Comparison of ENCODE assay signal across 8 mouse cellular contexts in the genomic region with DNA sequence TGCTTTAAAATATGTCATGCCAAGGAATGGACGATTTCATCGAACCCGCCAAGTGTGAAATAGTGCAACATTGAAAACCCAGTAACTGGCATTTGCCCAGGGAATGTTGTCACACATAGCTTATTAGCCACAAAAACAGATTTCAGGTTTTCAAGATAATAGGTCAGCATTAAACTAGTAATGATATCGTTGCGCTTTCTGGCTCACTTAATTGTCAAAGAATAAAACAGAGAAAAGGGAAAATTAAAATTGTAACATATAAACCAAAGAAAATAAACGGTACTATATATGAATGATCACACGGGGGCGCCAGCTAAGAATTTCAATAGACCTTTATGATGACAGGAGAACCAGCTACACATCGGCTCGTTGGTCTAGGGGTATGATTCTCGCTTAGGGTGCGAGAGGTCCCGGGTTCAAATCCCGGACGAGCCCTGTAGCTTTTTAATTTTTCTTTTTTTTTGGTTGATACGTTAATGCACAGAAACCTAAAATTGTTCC. TPM values are rescaled to one million over a fixed set of nuclear protein-coding genes. Genes with fewer than 3 reads are reported as not detected.
DNase-seq lines count a peak whose midpoint lies in the region; ATAC-seq and TF ChIP-seq lines count a peak whose summit lies in the region.

No protein-coding gene starts in this region.

- peaks cover 0 to 2% of the 10 kb centered on the region in 2 experiments; a peak in 1 of 4 replicates for H3K4me1 ChIP-seq in MEL (ENCODE audit: control insufficient read depth in 1 of 2, insufficient read depth in 2 of 2, low read length in 2 of 2)
- no peaks in the 10 kb centered on the region for H3K4me1 ChIP-seq in cerebellum, adult 2 months (ENCODE audit: control insufficient read depth, insufficient read depth, low read length)
- no peaks in the 10 kb centered on the region for H3K4me1 ChIP-seq in hindbrain, embryonic 11.5 days (replicated peaks; ENCODE audit: control insufficient read depth, insufficient read depth, low read length)
- H3K4me1 ChIP-seq in lung, postnatal 0 days (ENCODE audit: insufficient read depth, low read depth, low read length) = no peaks in the 10 kb centered on the region

- H3K9ac ChIP-seq in MEL (ENCODE audit: control insufficient read depth, low read depth, low read length, poor library complexity, severe bottlenecking) = peak overlapping the region; percentile 78
- H3K9ac ChIP-seq in hindbrain, embryonic 11.5 days (ENCODE audit: low read depth, low read length) = no peak overlapping the region
- no peak overlapping the region for H3K9ac ChIP-seq in lung, postnatal 0 days (replicated peaks; ENCODE audit: low read depth)

- no peaks in the 10 kb centered on the region; the same call in 1 of the 2 replicates for H3K79me2 ChIP-seq in MEL (ENCODE audit: control insufficient read depth, insufficient read depth, low read length, poor library complexity)

- TF ChIP-seq CTCF in MEL (IDR thresholded peaks at IDR 0.05 in 2 of 3, conservative IDR thresholded peaks at IDR 0.05 in 1 of 3; ENCODE audit: control insufficient read depth in 1 of 3, insufficient read depth in 1 of 3, low read depth in 2 of 3, low read length in 3 of 3, poor library complexity in 1 of 3, severe bottlenecking in 1 of 3) = peak; percentile 37 to 76 (median 45); a peak in 5 of 6 replicates
- TF ChIP-seq CTCF in cerebellum, adult 2 months (IDR thresholded peaks at IDR 0.05; ENCODE audit: borderline replicate concordance, insufficient read depth, low read depth, low read length) = peak; percentile 45; the same call in 1 of the 2 replicates
- peak; percentile 80 for TF ChIP-seq CTCF in lung, postnatal 0 days (IDR thresholded peaks at IDR 0.05)

- peak overlapping the region; percentile 59 for H3K27ac ChIP-seq in MEL (ENCODE audit: control insufficient read depth, low read depth, low read length)
- no peak overlapping the region for H3K27ac ChIP-seq in cerebellum, adult 2 months (ENCODE audit: insufficient read depth, low read length)
- H3K27ac ChIP-seq in hindbrain, embryonic 11.5 days (ENCODE audit: low read depth, low read length) = no peak overlapping the region
- peak overlapping the region; percentile 96; the same call in 1 of the 2 replicates for H3K27ac ChIP-seq in lung, postnatal 0 days (ENCODE audit: low read length)

- no peak; the same call in 1 of the 2 replicates for TF ChIP-seq RAD21 in MEL (IDR thresholded peaks at IDR 0.05; ENCODE audit: low read depth, low read length)

- H3K36me3 ChIP-seq in MEL (ENCODE audit: control insufficient read depth in 1 of 2, insufficient read depth in 2 of 2, low read length in 2 of 2) = peaks cover 0 to 3% of the 10 kb centered on the region in 2 experiments; a peak in 1 of 4 replicates
- H3K36me3 ChIP-seq in hindbrain, embryonic 11.5 days (ENCODE audit: control insufficient read depth, insufficient read depth, low read length) = no peaks in the 10 kb centered on the region
- no peaks in the 10 kb centered on the region for H3K36me3 ChIP-seq in lung, postnatal 0 days (ENCODE audit: insufficient read depth, low read length)

- peak; percentile 86 for DNase-seq in MEL (ENCODE audit: low read depth, low spot score)
- DNase-seq in cerebellum, adult 2 months = peak; percentile 78 to 80
- DNase-seq in forelimb bud, embryonic 11.5 days (ENCODE audit: low read depth, low spot score) = peak; percentile 84
- peak; percentile 86 for DNase-seq in hindbrain, embryonic 11.5 days (ENCODE audit: low spot score)
- DNase-seq in layer of hippocampus, postnatal 10 days (ENCODE audit: low spot score in 2 of 2) = peak; percentile 77 to 82
- peak; percentile 86 for DNase-seq in lung, postnatal 0 days (ENCODE audit: low spot score)
- peak; percentile 66 for DNase-seq in ovary, postnatal 10 days (ENCODE audit: low spot score)
- DNase-seq in thymus, postnatal 10 days (ENCODE audit: low spot score in 2 of 2) = peak; percentile 61 to 76

- no peaks in the 10 kb centered on the region for H3K27me3 ChIP-seq in MEL (ENCODE audit: control insufficient read depth in 1 of 2, insufficient read depth in 2 of 2, low read length in 2 of 2)
- H3K27me3 ChIP-seq in cerebellum, adult 2 months (ENCODE audit: control insufficient read depth, insufficient read depth, low read length) = no peaks in the 10 kb centered on the region
- H3K27me3 ChIP-seq in hindbrain, embryonic 11.5 days (ENCODE audit: control insufficient read depth, insufficient read depth, low read length) = no peaks in the 10 kb centered on the region
- no peaks in the 10 kb centered on the region for H3K27me3 ChIP-seq in lung, postnatal 0 days (replicated peaks; ENCODE audit: insufficient read depth, low read length)

- ATAC-seq in hindbrain, embryonic 11.5 days (ENCODE audit: low FRiP score) = peak; percentile 61
- peak; percentile 61 for ATAC-seq in lung, postnatal 0 days

- peak overlapping the region; percentile 73 to 95 for H3K4me3 ChIP-seq in MEL (ENCODE audit: control insufficient read depth in 1 of 2, insufficient read depth in 1 of 2, low read depth in 2 of 2, low read length in 2 of 2)
- H3K4me3 ChIP-seq in cerebellum, adult 2 months (replicated peaks; ENCODE audit: insufficient read depth, low read depth, low read length) = peak overlapping the region; percentile 71
- peak overlapping the region; percentile 76 for H3K4me3 ChIP-seq in hindbrain, embryonic 11.5 days (ENCODE audit: low read depth, low read length)
- H3K4me3 ChIP-seq in lung, postnatal 0 days (ENCODE audit: low read depth, low read length) = peak overlapping the region; percentile 65

- 1% methylated on average over 16 of the region's 16 CpGs for WGBS in cerebellum, adult 2 months
- WGBS in hindbrain, embryonic 11.5 days = 5% methylated on average over 16 of the region's 16 CpGs
- WGBS in lung, postnatal 0 days = 4% methylated on average over 16 of the region's 16 CpGs

- H3K4me2 ChIP-seq in hindbrain, embryonic 11.5 days (replicated peaks; ENCODE audit: low read depth, low read length) = peak overlapping the region; percentile 42
- peak overlapping the region; percentile 55 for H3K4me2 ChIP-seq in lung, postnatal 0 days (replicated peaks; ENCODE audit: low read depth, low read length)

- no peak for TF ChIP-seq EP300 in MEL (IDR thresholded peaks at IDR 0.05; ENCODE audit: low read depth in 1 of 2, low read length in 2 of 2)
- TF ChIP-seq EP300 in lung, postnatal 0 days (IDR thresholded peaks at IDR 0.05) = peak; percentile 60; the same call in 1 of the 2 replicates

- no peak for TF ChIP-seq POLR2A in MEL (IDR thresholded peaks at IDR 0.05; ENCODE audit: control insufficient read depth in 1 of 2, insufficient read depth in 1 of 2, low read depth in 1 of 2, low read length in 2 of 2, poor library complexity in 1 of 2)
- TF ChIP-seq POLR2A in cerebellum, adult 2 months (IDR thresholded peaks at IDR 0.05; ENCODE audit: borderline replicate concordance, insufficient read depth, low read length) = no peak

- no peaks in the 10 kb centered on the region for H3K9me3 ChIP-seq in MEL (replicated peaks; ENCODE audit: insufficient read depth, low read length)
- no peaks in the 10 kb centered on the region for H3K9me3 ChIP-seq in hindbrain, embryonic 11.5 days (ENCODE audit: control insufficient read depth, low read length)
- no peaks in the 10 kb centered on the region for H3K9me3 ChIP-seq in lung, postnatal 0 days (ENCODE audit: low read length)

TF ChIP-seq in MEL, 35 proteins besides CTCF, POLR2A, EP300 and RAD21 (continues in another document):
- TF ChIP-seq POLR2AphosphoS5 (IDR thresholded peaks at IDR 0.05; ENCODE audit: borderline replicate concordance, low read depth, low read length) (no peak), CHD2 (IDR thresholded peaks at IDR 0.05; ENCODE audit: low read length) (no peak), ZC3H11A (IDR thresholded peaks at IDR 0.05; ENCODE audit: low read depth, low read length) (0 out of 2 replicates have a peak, but pooled peaks have one; percentile 3), NRF1 (IDR thresholded peaks at IDR 0.05; ENCODE audit: insufficient read depth, low read depth, low read length, poor library complexity, severe bottlenecking) (no peak), ZKSCAN1 (IDR thresholded peaks at IDR 0.05; ENCODE audit: low read depth, low read length) (no peak), MXI1 (IDR thresholded peaks at IDR 0.05; ENCODE audit: low read depth, low read length) (no peak; the same call in 1 of the 2 replicates), JUND (IDR thresholded peaks at IDR 0.05; ENCODE audit: low read depth, low read length) (no peak), NELFE (IDR thresholded peaks at IDR 0.05; ENCODE audit: low read depth, low read length) (no peak), RCOR1 (IDR thresholded peaks at IDR 0.05; ENCODE audit: low read depth, low read length) (no peak), TCF12 (IDR thresholded peaks at IDR 0.05; ENCODE audit: low read depth, low read length) (no peak), SIN3A (IDR thresholded peaks at IDR 0.05; ENCODE audit: low read length) (no peak; the same call in none of the 2 replicates), TBP (IDR thresholded peaks at IDR 0.05; ENCODE audit: low read depth, low read length) (peak; percentile 100), GABPA (IDR thresholded peaks at IDR 0.05; ENCODE audit: low read depth, low read length) (no peak), HCFC1 (IDR thresholded peaks at IDR 0.05; ENCODE audit: low read depth, low read length) (peak; percentile 54; the same call in 1 of the 2 replicates), POLR2AphosphoS2 (IDR thresholded peaks at IDR 0.05; ENCODE audit: low read length) (no peak), BHLHE40 (IDR thresholded peaks at IDR 0.05; ENCODE audit: borderline replicate concordance, low read depth, low read length) (no peak), E2F4 (IDR thresholded peaks at IDR 0.05; ENCODE audit: borderline replicate concordance, low read depth, low read length) (peak; percentile 44; the same call in 1 of the 2 replicates), GATA1 (IDR thresholded peaks at IDR 0.05; ENCODE audit: low read depth, low read length) (no peak), UBTF (IDR thresholded peaks at IDR 0.05; ENCODE audit: borderline replicate concordance, insufficient read depth, low read depth, low read length) (no peak), MAX (IDR thresholded peaks at IDR 0.05; ENCODE audit: low read length) (no peak), MYB (IDR thresholded peaks at IDR 0.05; ENCODE audit: low read depth, low read length) (no peak), CHD1 (IDR thresholded peaks at IDR 0.05; ENCODE audit: low read depth, low read length) (peak; percentile 24; the same call in 1 of the 2 replicates)

RNA-seq across cellular contexts. Expression of a gene that starts 7.0 kb away (rescaled TPM):
- total RNA-seq in MEL (2012; rRNA removed) = 3.2 and 3.8 TPM in 2 replicates
- polyA plus RNA-seq in MEL (2012; ENCODE audit: insufficient read depth in 1 of 2, insufficient read length in 2 of 2, low read depth in 1 of 2, low replicate concordance in 2 of 2, missing spikeins in 1 of 2) = 10 to 100 TPM in 1 of 2 experiments, not detected in 1; 19.8 TPM
- polyA plus RNA-seq in cerebellum, adult 2 months (2012; rRNA removed) = 54.5 and 57.0 TPM in 2 replicates
- 149 and 150 TPM in 2 replicates for polyA plus RNA-seq in hindbrain, embryonic 11.5 days (2014; fragmentation: Nextera tagmentation; extraction: Ambion mirVana)
- 10 to 100 TPM; 78.4 to 83.3 TPM for total RNA-seq in layer of hippocampus, postnatal 10 days (2021)
- polyA plus RNA-seq in lung, postnatal 0 days (2015; fragmentation: Nextera tagmentation; extraction: Ambion mirVana) = 136 and 149 TPM in 2 replicates

Comparison
In these comparisons a context has a peak if more than half of its experiments do, and no peak if none do; other contexts are left out.
1. H3K27ac ChIP-seq: peak in MEL (single experiment) and lung, postnatal 0 days (single experiment); none in cerebellum, adult 2 months (single experiment) and hindbrain, embryonic 11.5 days (single experiment).
2. Peak in every context shown above with its lines, with median percentiles within 50 percentile points of each other: DNase-seq, H3K4me3 ChIP-seq and CTCF ChIP-seq.